Mouse (Mus musculus) lung, postnatal 36 days (tissue): ENCODE measurements at regions not wholly inside any gene's neighbourhood (a gene's known extent, or its start where the extent isn't known, plus 50 kb on each side); places are given as distances from the start of the nearest gene placed in this dataset.

ENCODE experiments used
- DNase-seq: peaks from one replicate; pipeline ENCODE4 v3.0.0; 2022; ENCODE audit warnings: mixed read lengths

- DNase-seq: peak; percentile 66
Measured at GRCm38 (mm10) chr1:193673236-193673830, 303.2 kb upstream of the Camk1g start.

GRCm38 (mm10) chr1:193672681-193673080 lies 302.6 kb upstream of the Camk1g start:
- DNase-seq: no peak

GRCm38 (mm10) chr1:193671816-193672254 lies 301.7 kb upstream of the Camk1g start:
- no peak for DNase-seq

- DNase-seq: no peak
Measured at GRCm38 (mm10) chr1:193671046-193671445, 300.9 kb upstream of the Camk1g start.

- DNase-seq: no peak
Measured at GRCm38 (mm10) chr1:193670008-193670407, 299.9 kb upstream of the Camk1g start.

- no peak for DNase-seq
Measured at GRCm38 (mm10) chr1:193668841-193669240, 298.7 kb upstream of the Camk1g start.

GRCm38 (mm10) chr1:193665854-193666253 lies 295.8 kb upstream of the Camk1g start:
- no peak for DNase-seq

GRCm38 (mm10) chr1:193664569-193664968 lies 294.5 kb upstream of the Camk1g start:
- no peak for DNase-seq

- DNase-seq: no peak
Measured at GRCm38 (mm10) chr1:193663587-193663986, 293.5 kb upstream of the Camk1g start.

- DNase-seq: no peak
Measured at GRCm38 (mm10) chr1:193662166-193662890, 292.2 kb upstream of the Camk1g start.

GRCm38 (mm10) chr1:193661377-193661776 lies 291.3 kb upstream of the Camk1g start:
- DNase-seq: no peak

- DNase-seq: no peak
Measured at GRCm38 (mm10) chr1:193655076-193655677, 285.1 kb upstream of the Camk1g start.

- DNase-seq: no peak
Measured at GRCm38 (mm10) chr1:193650275-193650674, 280.2 kb upstream of the Camk1g start.

GRCm38 (mm10) chr1:193649400-193649799 lies 279.3 kb upstream of the Camk1g start:
- no peak for DNase-seq

GRCm38 (mm10) chr1:193647371-193648270 lies 277.5 kb upstream of the Camk1g start:
- no peak for DNase-seq

GRCm38 (mm10) chr1:193644506-193644905 lies 274.4 kb upstream of the Camk1g start:
- DNase-seq: no peak

- no peak for DNase-seq
Measured at GRCm38 (mm10) chr1:193636451-193636850, 266.4 kb upstream of the Camk1g start.

- no peak for DNase-seq
Measured at GRCm38 (mm10) chr1:193632115-193632514, 262.0 kb upstream of the Camk1g start.

- peak; percentile 3 for DNase-seq
Measured at GRCm38 (mm10) chr1:193629887-193630286, 259.8 kb upstream of the Camk1g start.

GRCm38 (mm10) chr1:193626924-193627849 lies 257.1 kb upstream of the Camk1g start:
- no peak for DNase-seq

- no peak for DNase-seq
Measured at GRCm38 (mm10) chr1:193625101-193625956, 255.2 kb upstream of the Camk1g start.
